Mouse (Mus musculus) WW6 (cell line): ENCODE data around the gene Osbpl11.
"Not testable (repeated sequence)": the region's sequence is repeated elsewhere in the genome, so short reads cannot be mapped to it uniquely, and the experiment has no call there.

ENCODE experiments used
- DNase-seq: peaks from one replicate; pipeline ENCODE4 v3.0.0-alpha.2; 2013; ENCODE audit warnings: low read depth, low spot score

Gene Osbpl11

GRCm38 (mm10) chr16:33177722-33178121, 7.1 kb upstream of the Osbpl11 start:
- DNase-seq, result no peak

GRCm38 (mm10) chr16:33178278-33179074, 6.4 kb upstream of the Osbpl11 start:
- no peak for DNase-seq

GRCm38 (mm10) chr16:33179222-33179621, 5.6 kb upstream of the Osbpl11 start:
- DNase-seq, result not testable (repeated sequence)

GRCm38 (mm10) chr16:33179911-33180310, 5.0 kb upstream of the Osbpl11 start:
- DNase-seq, result no peak

- DNase-seq, result no peak
Observed at GRCm38 (mm10) chr16:33180793-33181192, 4.1 kb upstream of the Osbpl11 start.

- no peak for DNase-seq
Observed at GRCm38 (mm10) chr16:33185261-33186046, 583 bp downstream of the Osbpl11 start.

- no peak for DNase-seq
Observed at GRCm38 (mm10) chr16:33186134-33186533, 1.3 kb downstream of the Osbpl11 start.

GRCm38 (mm10) chr16:33188076-33188475, 3.2 kb downstream of the Osbpl11 start:
- no peak for DNase-seq

GRCm38 (mm10) chr16:33191671-33192091, 6.8 kb downstream of the Osbpl11 start:
- DNase-seq, result no peak

GRCm38 (mm10) chr16:33192280-33192679, 7.4 kb downstream of the Osbpl11 start:
- DNase-seq, result no peak

GRCm38 (mm10) chr16:33193649-33194048, 8.8 kb downstream of the Osbpl11 start:
- DNase-seq, result no peak

GRCm38 (mm10) chr16:33195686-33196313, 10.9 kb downstream of the Osbpl11 start:
- no peak for DNase-seq

GRCm38 (mm10) chr16:33196578-33196977, 11.7 kb downstream of the Osbpl11 start:
- DNase-seq, result no peak

GRCm38 (mm10) chr16:33200589-33200988, 15.7 kb downstream of the Osbpl11 start:
- DNase-seq, result no peak

- DNase-seq, result no peak
Observed at GRCm38 (mm10) chr16:33210812-33211211, 25.9 kb downstream of the Osbpl11 start.

- no peak for DNase-seq
Observed at GRCm38 (mm10) chr16:33216313-33217003, 31.6 kb downstream of the Osbpl11 start.

- not testable (repeated sequence) for DNase-seq
Observed at GRCm38 (mm10) chr16:33217553-33218085, 32.7 kb downstream of the Osbpl11 start.

- DNase-seq, result no peak
Observed at GRCm38 (mm10) chr16:33222482-33222881, 37.6 kb downstream of the Osbpl11 start.

GRCm38 (mm10) chr16:33224381-33224780, 39.5 kb downstream of the Osbpl11 start:
- DNase-seq, result no peak

GRCm38 (mm10) chr16:33234128-33234527, 49.3 kb downstream of the Osbpl11 start:
- no peak for DNase-seq

- DNase-seq, result no peak
Observed at GRCm38 (mm10) chr16:33236151-33236550, 51.3 kb downstream of the Osbpl11 start.
